Mouse (Mus musculus) embryonic fibroblast, embryonic 13.5 days (primary cell): ENCODE data around the gene Vmn2r49. TPM values are rescaled to one million over a fixed set of nuclear protein-coding genes. Genes with fewer than 3 reads are reported as not detected.
"Not testable (repeated sequence)": the region's sequence is repeated elsewhere in the genome, so short reads cannot be mapped to it uniquely, and the experiment has no call there.

Experiments
- H3K27ac ChIP-seq: 2 replicates; pipeline ENCODE4 v1.5.1; 2012; ENCODE audit warnings: low read length, control low read depth, inconsistent platforms; ENCODE audit not compliant: insufficient read depth
- H3K4me1 ChIP-seq: 2 replicates; pipeline ENCODE4 v1.6.1; 2011; ENCODE audit warnings: low read length; ENCODE audit not compliant: control insufficient read depth, insufficient read depth
- H3K4me3 ChIP-seq: 2 replicates; pipeline ENCODE4 v1.5.1; 2011; ENCODE audit warnings: mild to moderate bottlenecking, control low read depth, low read length; ENCODE audit not compliant: insufficient read depth
- polyA plus RNA-seq: library from polyadenylated mRNA; stranded (reverse); fragments of >200 nt; gene quantifications from 2 replicates; pipeline ENCODE4 v1.2.4, GENCODE M21; 2011; ENCODE audit warnings: low read depth; ENCODE audit not compliant: missing spikeins, insufficient read length

Vmn2r49 gene
- not detected in 2 replicates for polyA plus RNA-seq

DNA sequence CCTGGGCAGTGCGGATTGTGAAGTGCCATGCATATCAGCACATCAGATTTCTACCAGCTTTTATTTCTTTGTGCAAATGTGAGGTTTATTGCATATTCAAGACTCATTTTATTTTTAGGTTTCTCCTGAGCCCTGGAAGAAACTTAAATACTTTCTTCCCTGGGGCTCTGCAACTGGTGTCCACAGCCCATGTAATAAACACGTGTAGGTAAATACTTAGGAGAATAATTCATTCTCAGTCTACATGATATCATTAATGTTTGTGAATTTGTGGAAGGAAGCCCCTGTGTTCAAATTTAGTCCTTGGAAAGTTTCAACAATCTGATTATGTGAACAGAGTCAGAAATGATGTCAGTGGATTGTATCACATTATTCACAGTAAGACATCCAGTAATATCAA is at the start of gene Vmn2r49:
Gene Vmn2r49, minus strand, starts transcription at position 101 of the 400 bp plus-strand sequence.
- not testable (repeated sequence) for H3K27ac ChIP-seq, H3K4me1 ChIP-seq, H3K4me3 ChIP-seq

DNA sequence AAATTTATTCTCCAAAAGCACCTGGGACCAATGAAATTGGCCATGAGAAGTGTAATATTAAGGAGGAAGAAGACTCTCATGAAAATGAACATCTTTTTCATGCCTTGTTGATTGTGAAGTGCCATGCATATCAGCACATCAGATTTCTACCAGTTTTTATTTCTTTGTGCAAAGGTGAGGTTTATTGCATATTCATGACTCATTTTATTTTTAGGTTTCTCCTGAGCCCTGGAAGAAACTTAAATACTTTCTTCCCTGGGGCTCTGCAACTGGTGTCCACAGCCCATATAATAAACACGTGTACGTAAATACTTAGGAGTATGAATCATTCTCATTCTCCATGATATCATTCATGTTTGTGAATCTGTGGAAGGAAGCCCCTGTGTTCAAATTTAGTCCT is 38.6 kb downstream of the Vmn2r49 start, which contains the start of gene Vmn2r48:
Gene Vmn2r48, minus strand, starts transcription at position 101 of the 400 bp plus-strand sequence.
- H3K4me3 ChIP-seq: not testable (repeated sequence)

More for the DNA sequence above, 38.6 kb downstream of the Vmn2r49 start, which contains the start of gene Vmn2r48:
- not testable (repeated sequence) for H3K4me1 ChIP-seq, H3K27ac ChIP-seq

Other genes with a start within 250 kb of the Vmn2r49 start
- gene Vmn2r46, start 221.7 kb downstream of the Vmn2r49 start, polyA plus RNA-seq: not detected in 2 replicates
- not detected in 2 replicates for gene Vmn2r47, start 150.9 kb downstream of the Vmn2r49 start, polyA plus RNA-seq
- gene Vmn2r48, start 38.7 kb downstream of the Vmn2r49 start, polyA plus RNA-seq: not detected in 2 replicates
- not detected in 2 replicates for gene Vmn2r50, start 61.0 kb upstream of the Vmn2r49 start, polyA plus RNA-seq
- not detected in 2 replicates for gene Vmn2r51, start 113.5 kb upstream of the Vmn2r49 start, polyA plus RNA-seq
- not detected in 2 replicates for gene Vmn2r52, start 184.3 kb upstream of the Vmn2r49 start, polyA plus RNA-seq